Mouse (Mus musculus) ZHBTc4 (cell line): Measurements from ENCODE around the gene Glipr2.
A peak's percentile ranks its signal among the peaks of the same experiment; 100 is the strongest.

Experiments used
- DNase-seq: peaks from one replicate; pipeline ENCODE4 v3.0.0-alpha.2; 2011; ENCODE audit warnings: low read depth, low spot score

Glipr2 gene

DNA sequence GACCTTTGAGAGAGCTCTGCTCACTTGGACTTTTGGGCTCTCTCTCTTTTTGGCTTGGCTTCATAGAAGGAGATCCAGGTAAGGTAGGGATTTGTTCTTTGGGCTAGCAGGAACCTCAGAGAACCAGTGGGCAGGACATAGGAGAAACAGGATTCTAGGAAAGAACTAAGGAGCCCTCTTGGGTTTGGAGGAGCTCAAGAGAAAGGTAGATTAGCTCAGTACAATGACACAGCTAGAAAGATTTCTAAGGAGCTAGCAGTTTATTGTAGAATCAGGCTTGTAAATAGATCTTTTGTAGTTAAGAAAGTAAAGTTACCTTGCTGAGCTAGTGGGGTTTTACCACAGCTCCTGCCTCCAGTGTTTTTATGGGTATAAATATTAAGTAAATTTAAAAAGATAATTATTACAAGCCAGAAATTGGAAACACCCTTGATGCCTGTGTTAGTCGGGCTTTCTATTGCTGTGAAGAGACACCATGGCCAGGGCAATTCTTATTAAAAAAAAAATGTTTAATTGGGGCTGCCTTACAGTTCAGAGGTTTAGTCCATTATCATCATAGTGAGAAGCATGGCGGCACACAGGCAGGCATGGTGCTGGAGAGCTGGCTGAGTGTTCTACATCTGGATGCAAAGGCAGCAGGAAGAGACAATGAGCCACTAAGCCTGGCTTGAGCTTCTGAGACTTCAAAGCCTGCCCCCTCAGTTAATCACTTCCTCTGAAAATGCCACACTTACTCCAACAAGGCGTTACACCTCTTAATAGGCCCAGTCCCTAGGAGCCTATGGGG lies 47.6 kb downstream of the Glipr2 start:
- DNase-seq = no peak

DNA sequence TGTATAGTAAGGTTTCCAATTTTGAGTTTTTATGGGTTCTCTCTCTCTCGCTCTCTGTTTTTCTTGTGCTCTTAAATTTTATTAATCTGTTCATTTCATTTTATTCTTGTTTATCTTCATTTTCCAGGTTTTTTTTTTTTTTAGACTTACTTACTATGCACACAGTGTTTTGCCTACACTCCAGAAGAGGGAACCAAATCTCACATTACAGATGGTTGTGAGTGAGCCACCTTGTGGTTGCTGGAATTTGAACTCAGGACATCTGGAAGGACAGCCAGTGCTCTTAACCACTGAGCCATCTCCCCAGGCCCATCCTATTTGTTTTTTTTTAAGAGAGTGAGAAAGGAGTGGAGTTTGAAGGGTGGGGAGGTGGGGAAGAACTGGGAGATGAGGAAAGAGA lies 53.0 kb downstream of the Glipr2 start:
- DNase-seq = peak; percentile 47

GRCm38 (mm10) chr4:44010893-44011292 lies 53.7 kb downstream of the Glipr2 start:
- no peak for DNase-seq

- peak; percentile 34 for DNase-seq
Measured at GRCm38 (mm10) chr4:44011799-44012198, 54.6 kb downstream of the Glipr2 start.

DNA sequence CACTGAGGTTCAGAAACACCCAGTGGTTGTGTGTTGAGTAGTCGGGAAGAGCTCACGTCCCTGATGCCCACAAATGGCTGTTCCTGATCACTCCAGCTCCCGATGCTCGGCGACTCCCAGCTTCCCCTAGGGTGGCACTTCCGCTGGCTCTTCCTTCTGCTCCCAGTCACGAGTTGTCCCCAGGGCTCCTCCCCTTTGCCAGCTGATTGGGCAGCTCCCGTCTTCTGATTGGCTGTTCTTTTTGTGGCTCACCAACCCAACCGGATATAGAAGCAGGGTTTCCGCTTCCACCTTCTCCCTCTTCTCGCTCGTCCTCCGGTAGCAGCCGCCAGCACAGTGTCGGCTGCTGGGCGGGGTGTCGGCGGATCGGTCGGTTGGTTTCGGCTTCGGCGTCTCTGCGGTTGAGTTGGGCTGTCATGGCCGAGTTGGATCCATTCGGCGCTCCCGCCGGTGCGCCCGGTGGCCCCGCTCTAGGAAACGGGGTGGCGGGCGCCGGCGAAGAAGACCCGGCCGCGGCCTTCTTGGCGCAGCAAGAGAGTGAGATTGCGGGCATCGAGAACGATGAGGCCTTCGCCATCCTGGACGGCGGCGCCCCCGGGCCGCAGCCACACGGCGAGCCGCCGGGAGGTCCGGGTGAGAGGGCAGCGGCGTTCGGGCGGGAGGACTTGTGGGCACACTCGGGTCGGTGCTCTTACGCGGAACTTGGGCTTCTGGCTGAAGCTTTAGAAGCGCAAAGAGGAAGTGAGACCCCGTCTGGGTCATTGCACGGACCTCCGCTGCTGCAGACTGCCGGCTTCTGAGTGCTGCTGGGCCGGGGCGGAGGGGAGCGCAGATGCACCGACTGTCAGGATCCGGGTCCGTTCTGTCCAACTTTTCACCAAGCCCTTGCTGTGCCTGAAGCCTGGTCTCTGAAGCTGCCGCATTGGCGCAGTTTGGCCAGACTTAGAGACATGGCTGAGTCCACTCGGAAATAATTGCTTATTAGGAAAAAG lies 55.5 kb downstream of the Glipr2 start:
- DNase-seq = peak; percentile 98

DNA sequence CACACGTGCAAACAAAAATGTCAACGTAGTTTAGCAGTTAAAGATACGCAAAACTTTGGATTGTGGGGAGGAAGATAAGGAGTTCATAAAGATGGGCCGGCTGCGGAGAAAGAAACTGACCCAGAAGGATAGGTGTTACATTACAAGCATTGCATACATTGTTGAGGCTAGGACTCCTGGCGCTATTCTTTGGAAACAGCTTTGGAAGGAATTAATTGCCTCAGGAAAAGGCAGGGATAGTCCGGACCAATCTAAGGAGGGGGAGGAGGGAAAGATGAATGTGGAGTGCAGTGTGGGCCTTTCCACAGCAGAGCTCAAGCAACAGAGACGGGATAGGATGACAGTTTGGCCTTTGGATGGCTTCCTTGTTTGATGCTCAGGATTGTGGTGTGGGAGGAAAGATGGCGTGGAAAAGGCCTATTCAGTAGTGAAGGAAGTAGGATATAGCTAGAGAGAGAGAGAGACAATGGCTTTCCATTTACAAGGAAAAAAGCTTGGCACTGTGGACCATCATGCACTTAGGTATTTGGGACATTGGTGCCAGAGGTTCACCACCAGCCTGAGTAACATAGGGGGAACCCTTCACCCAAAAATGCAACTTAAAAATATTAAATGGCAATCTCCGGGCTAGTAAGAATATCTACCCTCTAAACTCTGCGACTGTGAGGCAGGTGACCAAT lies 56.3 kb downstream of the Glipr2 start:
- DNase-seq = peak; percentile 36

GRCm38 (mm10) chr4:44016071-44016470 lies 58.9 kb downstream of the Glipr2 start:
- DNase-seq = no peak

GRCm38 (mm10) chr4:44016791-44017190 lies 59.6 kb downstream of the Glipr2 start:
- no peak for DNase-seq

DNA sequence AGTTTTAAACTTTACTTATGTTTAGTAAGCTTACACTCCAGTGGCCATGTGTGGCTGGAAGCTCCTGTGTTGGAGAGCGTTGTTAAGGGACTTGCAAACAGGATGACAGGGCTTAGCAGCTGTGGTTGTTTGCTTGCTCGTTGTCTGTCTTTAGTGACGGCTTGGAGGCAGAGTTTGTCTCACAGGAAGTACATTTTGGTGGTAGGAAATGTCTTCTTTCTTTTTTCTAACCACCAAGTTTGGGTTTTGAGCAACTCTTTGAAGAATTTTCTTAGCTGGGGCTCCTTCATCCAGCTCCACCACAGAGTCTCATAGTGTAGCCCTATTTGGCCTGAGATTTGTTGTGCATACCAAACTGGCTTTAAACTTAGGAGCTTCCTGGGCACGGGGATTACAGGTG lies 65.1 kb downstream of the Glipr2 start:
- DNase-seq = no peak

DNA sequence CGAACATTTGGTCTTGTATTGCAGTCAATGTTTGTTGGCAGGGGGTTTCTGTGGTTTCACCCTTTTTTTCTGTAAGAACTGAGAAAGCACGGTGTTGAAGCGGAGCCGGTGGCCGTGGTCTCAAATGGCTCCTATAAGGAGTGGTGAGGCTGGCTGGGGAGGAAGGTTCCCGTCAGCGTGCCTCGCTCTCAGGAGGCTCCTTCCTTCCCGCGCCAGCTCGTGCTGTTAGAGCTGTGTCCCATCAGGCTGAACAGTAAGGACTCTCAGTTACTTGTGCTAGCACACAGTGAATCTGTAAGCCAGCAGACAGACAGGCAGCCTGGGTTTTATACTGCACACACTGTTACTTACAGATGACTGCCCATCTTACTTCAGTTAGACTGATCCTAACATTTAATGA lies 65.6 kb downstream of the Glipr2 start:
- DNase-seq = no peak

GRCm38 (mm10) chr4:44023681-44024080 lies 66.5 kb downstream of the Glipr2 start:
- no peak for DNase-seq

GRCm38 (mm10) chr4:44024241-44024640 lies 67.0 kb downstream of the Glipr2 start:
- DNase-seq = no peak

DNA sequence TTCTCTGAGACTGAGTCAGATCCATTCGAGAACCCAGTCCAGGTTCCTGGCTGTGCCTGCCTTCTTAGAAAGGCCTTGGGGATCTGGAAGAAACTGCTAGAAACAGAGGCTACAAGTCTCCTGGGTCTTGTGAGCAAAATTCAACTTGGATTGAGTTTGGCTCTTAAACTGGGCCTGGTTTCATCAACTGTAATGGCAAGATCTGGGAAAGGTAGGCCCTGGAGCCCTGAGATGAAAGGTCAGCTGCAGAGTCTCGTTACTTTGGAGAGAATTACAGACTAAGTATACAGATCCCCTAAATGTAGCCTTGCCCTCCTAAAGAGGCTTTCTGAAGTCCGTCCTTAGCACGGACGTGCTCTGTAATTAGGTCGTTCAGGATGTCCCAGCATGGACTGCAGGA lies 68.4 kb downstream of the Glipr2 start:
- DNase-seq = no peak
